Mouse (Mus musculus): Measurements from ENCODE around the gene Teddm3. TPM values are rescaled to one million over a fixed set of nuclear protein-coding genes. Genes with fewer than 3 reads are reported as not detected.
"Not testable (repeated sequence)": the region's sequence is repeated elsewhere in the genome, so short reads cannot be mapped to it uniquely, and the experiment has no call there.

Gene Teddm3
- polyA plus RNA-seq, 1 experiment, result 0.59 TPM

- TF ChIP-seq CTCF (IDR thresholded peaks at IDR 0.05; ENCODE audit: borderline replicate concordance, control insufficient read depth, extremely low read depth, insufficient read depth, low read length, poor library complexity) (no peak), POLR2A (IDR thresholded peaks at IDR 0.05; ENCODE audit: control insufficient read depth, extremely low read depth, insufficient read depth, low read length, poor library complexity) (no peak)
- DNase-seq, result no peak
- no peak overlapping the region for H3K4me3 ChIP-seq (ENCODE audit: control insufficient read depth, insufficient read depth, low read length)
- H3K36me3 ChIP-seq (ENCODE audit: control insufficient read depth, insufficient read depth, low read length), result no peaks in the 10 kb centered on the region
- no peak overlapping the region for H3K27ac ChIP-seq (ENCODE audit: control insufficient read depth, insufficient read depth, low read length)
- H3K27me3 ChIP-seq (ENCODE audit: control insufficient read depth, insufficient read depth, low read length), result no peaks in the 10 kb centered on the region
- no peaks in the 10 kb centered on the region for H3K4me1 ChIP-seq (replicated peaks; ENCODE audit: control insufficient read depth, insufficient read depth, low read length)
Observed at GRCm38 (mm10) chr16:21184697-21185096, 30.9 kb upstream of the Teddm3 start.

GRCm38 (mm10) chr16:21182108-21182507 lies 28.3 kb upstream of the Teddm3 start:
- TF ChIP-seq POLR2A (IDR thresholded peaks at IDR 0.05; ENCODE audit: control insufficient read depth, extremely low read depth, insufficient read depth, low read length, poor library complexity) (no peak), CTCF (IDR thresholded peaks at IDR 0.05; ENCODE audit: borderline replicate concordance, control insufficient read depth, extremely low read depth, insufficient read depth, low read length, poor library complexity) (no peak)

GRCm38 (mm10) chr16:21175236-21175635 lies 21.4 kb upstream of the Teddm3 start:
- Histone ChIP-seq H3K36me3 (ENCODE audit: control insufficient read depth, insufficient read depth, low read length) (no peaks in the 10 kb centered on the region), H3K27me3 (ENCODE audit: control insufficient read depth, insufficient read depth, low read length) (no peaks in the 10 kb centered on the region), H3K4me3 (ENCODE audit: control insufficient read depth, insufficient read depth, low read length) (no peak overlapping the region), H3K4me1 (replicated peaks; ENCODE audit: control insufficient read depth, insufficient read depth, low read length) (no peaks in the 10 kb centered on the region), H3K27ac (ENCODE audit: control insufficient read depth, insufficient read depth, low read length) (no peak overlapping the region)
- 17% methylated on average over 1 of the region's 1 CpGs for WGBS
- no peak for TF ChIP-seq CTCF (IDR thresholded peaks at IDR 0.05; ENCODE audit: borderline replicate concordance, control insufficient read depth, extremely low read depth, insufficient read depth, low read length, poor library complexity)
- TF ChIP-seq POLR2A (IDR thresholded peaks at IDR 0.05; ENCODE audit: control insufficient read depth, extremely low read depth, insufficient read depth, low read length, poor library complexity), result no peak
- no peak for DNase-seq

More at GRCm38 (mm10) chr16:21182108-21182507, 28.3 kb upstream of the Teddm3 start:
- no peak for DNase-seq
- Histone ChIP-seq H3K36me3 (ENCODE audit: control insufficient read depth, insufficient read depth, low read length) (no peaks in the 10 kb centered on the region), H3K27ac (ENCODE audit: control insufficient read depth, insufficient read depth, low read length) (no peak overlapping the region), H3K4me3 (ENCODE audit: control insufficient read depth, insufficient read depth, low read length) (no peak overlapping the region), H3K4me1 (replicated peaks; ENCODE audit: control insufficient read depth, insufficient read depth, low read length) (no peaks in the 10 kb centered on the region), H3K27me3 (ENCODE audit: control insufficient read depth, insufficient read depth, low read length) (no peaks in the 10 kb centered on the region)
- WGBS, result 50% methylated on average over 1 of the region's 1 CpGs

GRCm38 (mm10) chr16:21168730-21169129 lies 14.9 kb upstream of the Teddm3 start:
- Histone ChIP-seq H3K36me3 (ENCODE audit: control insufficient read depth, insufficient read depth, low read length) (no peaks in the 10 kb centered on the region), H3K4me3 (ENCODE audit: control insufficient read depth, insufficient read depth, low read length) (no peak overlapping the region), H3K27me3 (ENCODE audit: control insufficient read depth, insufficient read depth, low read length) (no peaks in the 10 kb centered on the region), H3K27ac (ENCODE audit: control insufficient read depth, insufficient read depth, low read length) (no peak overlapping the region), H3K4me1 (replicated peaks; ENCODE audit: control insufficient read depth, insufficient read depth, low read length) (no peaks in the 10 kb centered on the region)
- WGBS, result 95% methylated on average over 13 of the region's 13 CpGs
- TF ChIP-seq POLR2A (IDR thresholded peaks at IDR 0.05; ENCODE audit: control insufficient read depth, extremely low read depth, insufficient read depth, low read length, poor library complexity) (no peak), CTCF (IDR thresholded peaks at IDR 0.05; ENCODE audit: borderline replicate concordance, control insufficient read depth, extremely low read depth, insufficient read depth, low read length, poor library complexity) (no peak)
- DNase-seq, result no peak

- 20% methylated on average over 18 of the region's 19 CpGs for WGBS
- not testable (repeated sequence) for H3K4me1 ChIP-seq (replicated peaks; ENCODE audit: control insufficient read depth, insufficient read depth, low read length); H3K36me3 ChIP-seq (ENCODE audit: control insufficient read depth, insufficient read depth, low read length); H3K4me3 ChIP-seq (ENCODE audit: control insufficient read depth, insufficient read depth, low read length); H3K27me3 ChIP-seq (ENCODE audit: control insufficient read depth, insufficient read depth, low read length); H3K27ac ChIP-seq (ENCODE audit: control insufficient read depth, insufficient read depth, low read length)
- peak; percentile 24 for DNase-seq
Observed at GRCm38 (mm10) chr16:21165343-21166220, 11.8 kb upstream of the Teddm3 start.

GRCm38 (mm10) chr16:21163423-21163822 lies 9.6 kb upstream of the Teddm3 start:
- not testable (repeated sequence) for DNase-seq; H3K27ac ChIP-seq (ENCODE audit: control insufficient read depth, insufficient read depth, low read length); H3K36me3 ChIP-seq (ENCODE audit: control insufficient read depth, insufficient read depth, low read length); H3K4me1 ChIP-seq (replicated peaks; ENCODE audit: control insufficient read depth, insufficient read depth, low read length); H3K27me3 ChIP-seq (ENCODE audit: control insufficient read depth, insufficient read depth, low read length); H3K4me3 ChIP-seq (ENCODE audit: control insufficient read depth, insufficient read depth, low read length)
- whole genome bisulfite sequencing, result 82% methylated on average over 3 of the region's 3 CpGs

- not testable (repeated sequence) for H3K4me3 ChIP-seq (ENCODE audit: control insufficient read depth, insufficient read depth, low read length); H3K4me1 ChIP-seq (replicated peaks; ENCODE audit: control insufficient read depth, insufficient read depth, low read length); H3K27ac ChIP-seq (ENCODE audit: control insufficient read depth, insufficient read depth, low read length); H3K36me3 ChIP-seq (ENCODE audit: control insufficient read depth, insufficient read depth, low read length); H3K27me3 ChIP-seq (ENCODE audit: control insufficient read depth, insufficient read depth, low read length); DNase-seq
- 94% methylated on average over 1 of the region's 1 CpGs for WGBS
Observed at GRCm38 (mm10) chr16:21159226-21159625, 5.4 kb upstream of the Teddm3 start.

- not testable (repeated sequence) for H3K36me3 ChIP-seq (ENCODE audit: control insufficient read depth, insufficient read depth, low read length); H3K4me3 ChIP-seq (ENCODE audit: control insufficient read depth, insufficient read depth, low read length); H3K27ac ChIP-seq (ENCODE audit: control insufficient read depth, insufficient read depth, low read length); DNase-seq; H3K27me3 ChIP-seq (ENCODE audit: control insufficient read depth, insufficient read depth, low read length); H3K4me1 ChIP-seq (replicated peaks; ENCODE audit: control insufficient read depth, insufficient read depth, low read length)
Observed at GRCm38 (mm10) chr16:21156261-21156660, 2.5 kb upstream of the Teddm3 start.
